Mouse (Mus musculus) C2C12 (cell line): Measurements from ENCODE around the gene Phf13. TPM values are rescaled to one million over a fixed set of nuclear protein-coding genes. Genes with fewer than 3 reads are reported as not detected.

Experiments
- H3K27me3 ChIP-seq: one replicate; pipeline ENCODE4 v1.6.1; 2011; ENCODE audit not compliant: control insufficient read depth, insufficient read depth, insufficient read length
- H3K36me3 ChIP-seq: one replicate; pipeline ENCODE4 v1.6.1; 2011; ENCODE audit not compliant: control insufficient read depth, insufficient read depth
- H3K4me3 ChIP-seq: one replicate; pipeline ENCODE4 v1.5.1; 2011; ENCODE audit warnings: mild to moderate bottlenecking, control low read depth; ENCODE audit not compliant: poor library complexity, insufficient read depth, severe bottlenecking
- H3K79me2 ChIP-seq: one replicate; pipeline ENCODE4 v1.6.1; 2011; ENCODE audit not compliant: control insufficient read depth, insufficient read depth
- H3K79me3 ChIP-seq: one replicate; pipeline ENCODE4 v1.6.1; 2011; ENCODE audit warnings: low read depth, control low read depth
- H3ac ChIP-seq: one replicate; pipeline ENCODE3; 2011; ENCODE audit warnings: low read depth; ENCODE audit not compliant: control insufficient read depth, insufficient read length
- CEBPB ChIP-seq: IDR thresholded peaks from one replicate; pipeline ENCODE4 v1.6.1; 2011; ENCODE audit warnings: low read depth, mild to moderate bottlenecking, control low read depth, moderate library complexity
- CTCF ChIP-seq: IDR thresholded peaks from one replicate; pipeline ENCODE4 v1.5.1; 2011; ENCODE audit not compliant: control insufficient read depth, insufficient read depth, insufficient read length
- FOSL1 ChIP-seq: IDR thresholded peaks from one replicate; pipeline ENCODE4 v1.8.0; 2011; ENCODE audit warnings: mild to moderate bottlenecking, low read length; ENCODE audit not compliant: poor library complexity, insufficient read depth, severe bottlenecking
- MAX ChIP-seq: IDR thresholded peaks from one replicate; pipeline ENCODE4 v1.6.1; 2011; ENCODE audit warnings: mild to moderate bottlenecking, control low read depth
- MYOD1 ChIP-seq: IDR thresholded peaks from one replicate; pipeline ENCODE4 v1.6.1; 2011; ENCODE audit warnings: low read depth; ENCODE audit not compliant: control insufficient read depth, insufficient read length
- MYOG ChIP-seq: IDR thresholded peaks from one replicate; pipeline ENCODE4 v1.6.1; 2011; ENCODE audit not compliant: control insufficient read depth, insufficient read length; ENCODE audit errors: extremely low read depth
- USF1 ChIP-seq: IDR thresholded peaks from one replicate; pipeline ENCODE4 v1.6.1; 2011; ENCODE audit warnings: low read depth, mild to moderate bottlenecking, control low read depth, moderate library complexity
- polyA plus RNA-seq: library from polyadenylated mRNA; unstranded; fragments of >200 nt; fragmentation: generic; extraction: Trizol; gene quantifications from one replicate; pipeline ENCODE4 v1.2.1, GENCODE M21; 2012; ENCODE audit warnings: missing spikeins

Phf13 gene
- polyA plus RNA-seq, 1 experiment, result 18.8 TPM

DNA sequence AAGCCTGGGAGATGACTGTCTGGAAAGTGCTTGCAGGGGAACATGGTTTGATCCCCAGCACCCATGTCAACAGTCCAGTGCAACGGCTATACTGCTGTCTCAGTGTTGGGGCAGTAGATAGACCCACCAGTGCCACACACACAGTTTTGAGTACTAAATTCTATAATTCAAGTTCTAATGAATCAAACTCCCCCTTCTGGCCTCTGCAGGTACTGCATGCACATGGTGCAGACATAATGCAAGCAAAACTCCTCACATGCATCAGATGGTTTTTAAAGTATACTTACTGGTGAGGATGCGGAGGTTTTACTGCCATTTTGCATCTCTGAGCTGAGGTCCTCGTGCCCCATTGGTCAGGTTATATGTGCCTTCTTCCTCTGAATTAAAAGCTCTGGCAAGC lies 20.6 kb downstream of the Phf13 start:
- no peak for TF ChIP-seq CTCF
- no peak for TF ChIP-seq USF1
- no peak for TF ChIP-seq CEBPB
- TF ChIP-seq MYOG, result no peak
- no peak for TF ChIP-seq MAX
- TF ChIP-seq MYOD1, result no peak
- no peak for TF ChIP-seq FOSL1
- H3K79me2 ChIP-seq, result no peaks in the 10 kb centered on the region

DNA sequence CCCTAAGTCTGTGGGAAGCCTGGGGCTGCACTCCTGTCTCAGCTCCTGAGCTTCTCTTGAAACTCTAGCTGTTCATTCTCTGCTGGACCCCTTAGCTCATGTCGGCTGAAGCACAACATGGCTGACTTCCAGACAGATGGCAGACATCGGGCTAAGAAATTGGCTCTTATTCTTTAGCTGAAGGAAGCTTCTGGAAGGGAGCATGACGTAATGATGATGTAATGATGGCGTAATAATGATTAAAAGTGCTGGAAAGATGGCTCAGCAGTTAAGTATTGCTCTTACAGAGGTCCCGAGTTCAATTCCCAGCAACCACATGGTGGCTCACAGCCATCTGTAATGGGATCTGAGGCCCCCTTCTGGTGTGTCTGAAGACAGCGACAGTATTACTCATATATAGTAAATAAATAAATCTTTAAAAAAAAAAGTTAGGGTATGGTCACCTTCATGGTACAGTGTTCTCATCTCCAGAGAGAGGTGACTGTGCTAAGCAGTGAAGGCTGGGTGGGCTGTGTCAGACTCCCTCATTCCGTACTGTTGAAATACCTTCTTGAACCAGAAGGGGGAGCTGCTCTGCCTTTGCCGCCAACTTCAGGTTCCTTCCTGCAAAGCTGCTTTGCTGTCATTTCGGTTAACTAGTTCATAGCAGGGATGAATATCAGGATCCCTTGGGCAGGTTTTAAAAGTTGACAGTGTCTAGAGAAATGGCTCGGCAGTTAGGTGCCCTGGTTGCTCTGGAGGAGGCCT lies 23.7 kb downstream of the Phf13 start:
- no peak overlapping the region for H3ac ChIP-seq
- H3K27me3 ChIP-seq, result no peaks in the 10 kb centered on the region
- no peaks in the 10 kb centered on the region for H3K79me3 ChIP-seq
- peaks cover 47% of the 10 kb centered on the region for H3K36me3 ChIP-seq
- no peaks in the 10 kb centered on the region for H3K79me2 ChIP-seq
- H3K4me3 ChIP-seq, result no peak overlapping the region
- no peak for TF ChIP-seq CEBPB
- no peak for TF ChIP-seq FOSL1
- no peak for TF ChIP-seq MAX
- no peak for TF ChIP-seq USF1
- TF ChIP-seq MYOD1, result no peak
- TF ChIP-seq CTCF, result no peak
- TF ChIP-seq MYOG, result no peak

More for the DNA sequence above, 20.6 kb downstream of the Phf13 start:
- H3K27me3 ChIP-seq, result no peaks in the 10 kb centered on the region
- no peak overlapping the region for H3K4me3 ChIP-seq
- H3K36me3 ChIP-seq, result peaks cover 59% of the 10 kb centered on the region
- H3K79me3 ChIP-seq, result no peaks in the 10 kb centered on the region
- H3ac ChIP-seq, result no peak overlapping the region

DNA sequence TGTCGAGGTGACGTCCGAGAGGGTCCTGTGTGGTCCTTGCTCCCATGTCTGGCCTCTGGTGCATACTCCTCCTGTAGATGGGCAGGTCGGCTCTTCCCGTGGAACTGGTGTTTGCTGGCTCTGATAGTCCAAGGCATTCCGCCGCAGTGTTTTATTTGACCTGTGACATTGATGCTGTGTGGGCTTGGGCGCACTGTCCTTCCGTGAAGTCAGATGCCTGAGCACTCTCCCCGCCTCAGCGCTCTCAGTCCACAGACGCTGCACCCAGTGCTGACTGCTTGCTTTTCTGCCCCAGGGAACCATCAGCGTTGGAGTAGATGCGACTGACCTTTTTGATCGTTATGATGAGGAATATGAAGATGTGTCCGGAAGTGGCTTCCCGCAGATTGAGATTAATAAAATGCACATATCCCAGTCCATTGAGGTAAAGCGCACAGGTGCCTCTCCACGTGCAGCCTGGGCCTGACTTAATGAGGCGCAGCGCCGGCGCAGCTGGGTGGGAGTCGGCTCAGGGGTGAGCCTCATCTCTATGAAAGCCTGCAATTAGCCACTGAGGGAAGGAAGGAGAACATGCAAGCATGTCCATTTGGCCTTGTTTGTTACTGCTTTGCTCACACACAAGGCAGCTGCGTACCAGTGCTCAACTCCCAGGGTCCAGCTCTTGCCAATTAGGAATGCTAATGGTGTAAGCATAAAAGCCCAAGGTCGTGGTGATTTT lies 27.7 kb downstream of the Phf13 start:
- H3ac ChIP-seq, result no peak overlapping the region
- no peaks in the 10 kb centered on the region for H3K79me2 ChIP-seq
- no peak overlapping the region for H3K4me3 ChIP-seq
- no peaks in the 10 kb centered on the region for H3K79me3 ChIP-seq
- TF ChIP-seq USF1 (no peak), MYOD1 (no peak)
- H3K27me3 ChIP-seq, result no peaks in the 10 kb centered on the region
- H3K36me3 ChIP-seq, result peaks cover 47% of the 10 kb centered on the region

DNA sequence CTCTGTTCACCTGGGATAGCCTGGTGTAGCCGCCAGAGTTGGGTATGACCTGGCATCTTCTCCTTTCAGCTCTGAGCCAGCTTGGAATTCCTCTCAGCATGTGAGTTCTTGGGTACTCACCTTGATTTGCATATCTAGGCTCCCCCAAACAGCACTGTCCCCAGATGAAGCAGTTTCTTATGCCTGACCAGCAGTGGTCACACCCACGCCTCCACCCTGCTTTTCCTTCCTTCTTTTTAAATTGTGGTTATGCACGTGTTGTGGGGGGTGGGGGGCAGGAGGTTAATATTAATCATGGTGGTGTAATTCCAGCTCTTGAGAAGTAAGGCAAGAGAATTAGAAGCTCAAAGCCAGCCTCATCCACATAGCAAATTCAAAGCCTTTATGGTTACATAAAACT lies 33.2 kb downstream of the Phf13 start:
- H3K4me3 ChIP-seq, result no peak overlapping the region
- peaks cover 70% of the 10 kb centered on the region for H3K36me3 ChIP-seq
- H3ac ChIP-seq, result no peak overlapping the region
- TF ChIP-seq USF1 (no peak), CEBPB (no peak), FOSL1 (no peak), MYOG (no peak), MYOD1 (no peak), CTCF (no peak), MAX (no peak)
- no peaks in the 10 kb centered on the region for H3K27me3 ChIP-seq
- no peaks in the 10 kb centered on the region for H3K79me3 ChIP-seq
- H3K79me2 ChIP-seq, result no peaks in the 10 kb centered on the region

DNA sequence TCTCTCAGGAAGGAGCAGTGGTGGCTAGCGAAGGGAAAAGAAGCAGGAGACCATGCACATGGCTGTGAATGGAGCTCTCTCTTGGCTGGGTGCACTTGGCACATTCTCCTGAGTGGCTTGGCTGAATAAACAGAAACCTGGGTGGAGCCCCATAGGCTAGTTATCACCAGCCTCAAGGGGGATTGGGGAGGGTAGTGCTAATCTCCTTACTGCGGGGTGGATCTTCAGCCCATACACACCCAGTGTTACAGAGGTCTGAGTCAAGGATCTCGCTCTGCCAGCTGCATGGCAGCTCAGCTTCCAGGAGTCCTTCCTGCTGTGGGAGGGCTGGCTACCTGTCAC lies 35.6 kb downstream of the Phf13 start:
- TF ChIP-seq MYOD1 (no peak), MYOG (no peak), CTCF (no peak), FOSL1 (no peak), CEBPB (no peak), MAX (no peak), USF1 (no peak)
- Histone ChIP-seq H3K27me3 (no peaks in the 10 kb centered on the region), H3ac (no peak overlapping the region), H3K79me3 (no peaks in the 10 kb centered on the region), H3K4me3 (no peak overlapping the region), H3K36me3 (peaks cover 81% of the 10 kb centered on the region), H3K79me2 (no peaks in the 10 kb centered on the region)

DNA sequence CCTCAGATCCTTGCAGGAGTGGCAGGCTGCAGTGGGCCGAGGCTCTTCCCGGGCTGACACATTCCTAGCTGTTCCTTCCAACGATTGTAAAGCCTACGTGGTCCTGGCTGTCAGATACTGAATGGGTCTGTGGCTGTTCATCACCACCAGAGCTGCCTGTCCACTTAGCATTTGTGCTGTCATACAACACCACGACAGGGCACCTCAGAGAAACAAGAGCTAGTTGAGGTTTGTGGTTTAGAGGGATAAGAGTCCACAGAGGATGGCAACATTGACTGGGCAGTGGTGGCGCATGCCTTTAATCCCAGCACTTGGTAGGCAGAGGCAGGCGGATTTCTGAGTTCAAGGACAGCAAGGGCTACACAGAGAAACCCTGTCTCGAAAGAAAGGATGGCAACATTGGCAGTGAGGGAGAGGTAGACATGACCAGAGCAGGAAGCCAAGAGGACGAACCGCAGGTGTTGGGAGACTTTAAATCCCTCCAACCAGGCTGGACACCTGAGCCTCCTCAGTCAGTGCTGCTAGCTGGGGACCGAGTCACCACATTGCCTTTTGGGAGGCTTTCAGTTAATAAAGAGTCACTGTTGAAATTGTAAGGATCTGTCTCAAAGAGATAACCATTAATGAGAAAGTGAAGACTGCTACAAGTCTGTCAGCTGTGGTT lies 36.1 kb downstream of the Phf13 start:
- TF ChIP-seq MYOD1, result no peak
- Histone ChIP-seq H3K36me3 (peaks cover 81% of the 10 kb centered on the region), H3K79me3 (no peaks in the 10 kb centered on the region), H3ac (no peak overlapping the region), H3K79me2 (no peaks in the 10 kb centered on the region), H3K4me3 (no peak overlapping the region), H3K27me3 (no peaks in the 10 kb centered on the region)
